ENCODE assay signal across 16 mouse cellular contexts in genomic region chr1:139067210-139067609, GRCm38 (mm10).
DNase-seq lines count a peak whose midpoint lies in the region; ATAC-seq lines count a peak whose summit lies in the region.
"Had no signal": no experiment of that assay in that cellular context is flagged by ENCODE, and none has a peak within 500 bp of the region (broad histone marks: within the 10 kb centered on the region; RNA-seq: fewer than 3 reads in every experiment).

No protein-coding gene starts in this region.

- no peak overlapping the region for H3K4me3 ChIP-seq in kidney, embryonic 15.5 days (replicated peaks)
- H3K4me3 ChIP-seq in kidney, embryonic 16.5 days (ENCODE audit: low read length): no peak overlapping the region
- H3K4me3 ChIP-seq: heart, adult 2 months had no signal

- H3K9me3 ChIP-seq in kidney, embryonic 15.5 days (replicated peaks): no peaks in the 10 kb centered on the region
- no peaks in the 10 kb centered on the region for H3K9me3 ChIP-seq in kidney, embryonic 16.5 days (ENCODE audit: low read length)

- H3K9ac ChIP-seq in kidney, embryonic 15.5 days: no peak overlapping the region
- no peak overlapping the region for H3K9ac ChIP-seq in kidney, embryonic 16.5 days (replicated peaks; ENCODE audit: low read length)
- H3K9ac ChIP-seq: lung, embryonic 14.5 days had no signal

- DNase-seq in kidney, adult 8-10 months: no peak
- DNase-seq in 416B (ENCODE audit: low read depth): peak; percentile 29
- DNase-seq in A20 (ENCODE audit: low read depth, low spot score): peak; percentile 86
- DNase-seq in layer of hippocampus, postnatal 25 days (ENCODE audit: extremely low spot score in 1 of 2, low spot score in 1 of 2): no peak
- no peak for DNase-seq in thymus, postnatal 10 days (ENCODE audit: low spot score in 2 of 2)
- DNase-seq: adrenal gland, postnatal 10 days; cerebellum, adult 18-20 months; gastrocnemius, postnatal 14 days; heart, adult 2 months; left cerebral cortex, postnatal 4 days; lung, embryonic 14.5 days; thymus, postnatal 4 days had no signal

- no peaks in the 10 kb centered on the region for H3K36me3 ChIP-seq in kidney, embryonic 15.5 days
- no peaks in the 10 kb centered on the region for H3K36me3 ChIP-seq in kidney, embryonic 16.5 days (ENCODE audit: insufficient read depth, low read length)

- ATAC-seq in kidney, embryonic 15.5 days (replicated peaks; ENCODE audit: low FRiP score): peak; percentile 66
- ATAC-seq in neutrophil, adult 5-6 weeks (ENCODE audit: extremely low read depth, insufficient number of reproducible peaks, low FRiP score, poor library complexity, severe bottlenecking): peak; percentile 75
- ATAC-seq in kidney, embryonic 16.5 days (ENCODE audit: low FRiP score, low TSS enrichment): no peak; the same call in 1 of the 2 replicates

- WGBS in kidney, embryonic 15.5 days: 39% methylated on average over 2 of the region's 2 CpGs
- 37% methylated on average over 2 of the region's 2 CpGs for WGBS in kidney, embryonic 16.5 days

- H3K4me2 ChIP-seq in kidney, embryonic 15.5 days: no peak overlapping the region
- H3K4me2 ChIP-seq in kidney, embryonic 16.5 days (replicated peaks; ENCODE audit: low read depth, low read length): no peak overlapping the region
- H3K4me2 ChIP-seq: lung, embryonic 14.5 days had no signal

- H3K27me3 ChIP-seq in kidney, embryonic 15.5 days: no peaks in the 10 kb centered on the region
- H3K27me3 ChIP-seq in kidney, embryonic 16.5 days (ENCODE audit: insufficient read depth, low read length): no peaks in the 10 kb centered on the region

- no peaks in the 10 kb centered on the region for H3K4me1 ChIP-seq in kidney, embryonic 15.5 days
- no peaks in the 10 kb centered on the region for H3K4me1 ChIP-seq in kidney, embryonic 16.5 days (ENCODE audit: insufficient read depth, low read length)

- no peak overlapping the region for H3K27ac ChIP-seq in kidney, embryonic 15.5 days
- H3K27ac ChIP-seq in kidney, embryonic 16.5 days (ENCODE audit: low read length): no peak overlapping the region
- H3K27ac ChIP-seq: heart, adult 2 months; kidney, postnatal 0 days had no signal

Comparison
In these comparisons a context has a peak if more than half of its experiments do, and no peak if none do; other contexts are left out.
1. DNase-seq: peak in 416B (single experiment) and A20 (single experiment); none in kidney, adult 8-10 months (0 of 2), layer of hippocampus, postnatal 25 days (0 of 2) and thymus, postnatal 10 days (0 of 2).